Mouse (Mus musculus): Measurements from ENCODE around the gene Adh7.

Adh7 gene

GRCm38 (mm10) chr3:138222952-138223351 lies 5.4 kb downstream of the Adh7 start:
- peak; percentile 81 for DNase-seq (ENCODE audit: low read depth, low spot score)

- no peak for DNase-seq (ENCODE audit: low read depth, low spot score)
Observed at GRCm38 (mm10) chr3:138224363-138224954, 6.9 kb downstream of the Adh7 start.

GRCm38 (mm10) chr3:138225331-138225730 lies 7.8 kb downstream of the Adh7 start:
- no peak for DNase-seq (ENCODE audit: low read depth, low spot score)

- DNase-seq (ENCODE audit: low read depth, low spot score): no peak
Observed at GRCm38 (mm10) chr3:138225853-138226252, 8.3 kb downstream of the Adh7 start.

- no peak for DNase-seq (ENCODE audit: low read depth, low spot score)
Observed at GRCm38 (mm10) chr3:138226476-138226875, 8.9 kb downstream of the Adh7 start.

GRCm38 (mm10) chr3:138227082-138227481 lies 9.5 kb downstream of the Adh7 start:
- no peak for DNase-seq (ENCODE audit: low read depth, low spot score)

GRCm38 (mm10) chr3:138227782-138228181 lies 10.2 kb downstream of the Adh7 start:
- DNase-seq (ENCODE audit: low read depth, low spot score): no peak

- DNase-seq (ENCODE audit: low read depth, low spot score): no peak
Observed at GRCm38 (mm10) chr3:138229448-138229847, 11.9 kb downstream of the Adh7 start.

GRCm38 (mm10) chr3:138230266-138230665 lies 12.7 kb downstream of the Adh7 start:
- no peak for DNase-seq (ENCODE audit: low read depth, low spot score)

GRCm38 (mm10) chr3:138231531-138231930 lies 14.0 kb downstream of the Adh7 start:
- DNase-seq (ENCODE audit: low read depth, low spot score): no peak

GRCm38 (mm10) chr3:138236546-138237163 lies 19.1 kb downstream of the Adh7 start:
- no peak for DNase-seq (ENCODE audit: low read depth, low spot score)

GRCm38 (mm10) chr3:138238046-138238445 lies 20.5 kb downstream of the Adh7 start:
- no peak for DNase-seq (ENCODE audit: low read depth, low spot score)

- DNase-seq (ENCODE audit: low read depth, low spot score): no peak
Observed at GRCm38 (mm10) chr3:138239461-138239860, 21.9 kb downstream of the Adh7 start.

- no peak for DNase-seq (ENCODE audit: low read depth, low spot score)
Observed at GRCm38 (mm10) chr3:138240411-138240810, 22.9 kb downstream of the Adh7 start.

- no peak for DNase-seq (ENCODE audit: low read depth, low spot score)
Observed at GRCm38 (mm10) chr3:138240942-138241341, 23.4 kb downstream of the Adh7 start.

GRCm38 (mm10) chr3:138241371-138241770 lies 23.8 kb downstream of the Adh7 start:
- DNase-seq (ENCODE audit: low read depth, low spot score): no peak

GRCm38 (mm10) chr3:138242021-138242726 lies 24.6 kb downstream of the Adh7 start:
- no peak for DNase-seq (ENCODE audit: low read depth, low spot score)

- DNase-seq (ENCODE audit: low read depth, low spot score): no peak
Observed at GRCm38 (mm10) chr3:138242933-138243332, 25.4 kb downstream of the Adh7 start.

GRCm38 (mm10) chr3:138244338-138244874 lies 26.8 kb downstream of the Adh7 start:
- DNase-seq (ENCODE audit: low read depth, low spot score): no peak

- no peak for DNase-seq (ENCODE audit: low read depth, low spot score)
Observed at GRCm38 (mm10) chr3:138246511-138247020, 29.0 kb downstream of the Adh7 start.

GRCm38 (mm10) chr3:138247241-138247640 lies 29.7 kb downstream of the Adh7 start:
- DNase-seq (ENCODE audit: low read depth, low spot score): no peak

- DNase-seq (ENCODE audit: low read depth, low spot score): no peak
Observed at GRCm38 (mm10) chr3:138248011-138248410, 30.5 kb downstream of the Adh7 start.

Data from mesoderm, embryonic 11.5 days (tissue).